Mouse (Mus musculus): ENCODE measurements around the gene Angel2.

DNA sequence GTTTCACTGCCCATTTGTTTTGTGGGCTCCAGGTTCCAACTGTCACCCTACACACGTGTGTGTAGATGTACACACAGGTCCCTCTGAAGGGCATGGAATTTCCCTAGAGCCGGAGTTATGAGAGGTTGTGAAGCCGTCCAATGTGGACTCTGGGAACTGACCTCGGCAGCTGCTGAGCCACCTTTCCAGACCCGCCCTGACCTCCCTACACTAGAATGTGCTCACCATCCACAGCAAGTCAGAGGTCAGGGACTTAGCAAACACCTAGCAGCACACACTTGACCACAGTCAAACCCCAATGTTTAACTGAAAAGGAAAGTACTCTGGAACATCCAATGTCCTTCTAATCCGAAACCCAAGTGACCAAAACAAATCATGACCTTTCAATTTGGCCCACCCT, 44.3 kb upstream of the Angel2 start:
- TF ChIP-seq GATA1 (IDR thresholded peaks at IDR 0.05; ENCODE audit: low read length) (no peak), TAL1 (IDR thresholded peaks at IDR 0.05; ENCODE audit: low read length) (no peak)

All from erythroblast, embryonic 14.5 days (primary cell).